Mouse (Mus musculus) monocyte, adult 59 days (primary cell): ENCODE results near the gene Gm8660. TPM values are rescaled to one million over a fixed set of nuclear protein-coding genes. Genes with fewer than 3 reads are reported as not detected.

ENCODE experiments used
- total RNA-seq, 2 experiments: library from RNA; stranded (reverse); gene quantifications; one replicate each; pipeline ENCODE4 v1.2.4; 2023

The Gm8660 gene
- not detected for total RNA-seq

DNA sequence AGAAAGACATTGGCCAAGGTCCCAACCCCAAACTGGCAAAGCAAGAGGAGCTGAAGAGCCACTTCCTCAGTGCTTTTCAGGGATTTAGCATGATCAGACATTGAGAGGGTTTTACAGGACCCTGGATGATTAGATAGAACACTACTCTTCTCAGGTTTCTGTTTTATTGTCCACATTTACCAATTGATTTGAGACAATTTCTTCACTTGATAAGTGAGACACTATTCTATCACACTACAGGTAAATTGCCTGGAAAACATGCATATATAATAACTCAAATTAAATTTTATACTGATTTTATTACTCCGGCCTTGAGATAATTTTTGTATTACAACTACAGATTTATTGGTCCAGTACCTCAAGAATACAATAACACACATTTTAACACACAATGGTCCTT lies at the start of gene Gm8660:
Gene Gm8660, minus strand, starts transcription at position 101 of the 400 bp plus-strand sequence.

DNA sequence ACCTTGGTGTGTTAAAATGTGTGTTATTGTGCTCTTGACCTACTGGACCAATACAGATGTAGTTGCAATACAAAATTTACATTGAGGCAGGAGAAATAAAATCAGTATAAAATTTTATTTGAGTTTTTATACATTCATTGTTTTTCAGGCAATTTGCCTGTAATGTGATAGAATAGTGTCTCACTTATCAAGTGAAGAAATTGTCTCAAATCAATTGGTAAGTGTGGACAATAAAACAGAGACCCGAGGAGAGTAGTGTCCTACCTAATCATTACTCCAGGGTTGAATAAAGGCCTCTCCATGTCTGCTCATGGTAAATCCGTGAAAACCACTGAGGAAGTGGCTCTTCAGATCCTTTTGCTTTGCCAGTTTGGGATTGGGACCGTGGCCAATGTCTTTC lies 42.4 kb upstream of the Gm8660 start, which contains the start of gene Vmn1r148:
Gene Vmn1r148, plus strand, starts transcription at position 301 of the 400 bp plus-strand sequence.

DNA sequence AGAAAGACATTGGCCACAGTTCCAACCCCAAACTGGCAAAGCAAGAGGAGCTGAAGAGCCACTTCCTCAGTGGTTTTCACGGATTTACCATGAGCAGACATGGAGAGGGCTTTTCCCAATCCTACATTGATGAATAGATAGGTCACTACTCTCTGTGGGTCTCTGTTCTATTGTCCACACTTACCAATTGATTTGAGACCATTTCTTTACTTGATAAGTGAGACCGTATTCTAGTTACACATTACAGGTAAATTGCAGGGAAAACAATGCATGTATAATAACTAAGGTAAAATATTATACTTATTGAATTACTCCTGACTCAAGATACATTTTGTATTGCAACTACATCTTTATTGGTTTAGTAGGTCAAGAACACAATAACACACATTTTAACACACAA lies 41.2 kb downstream of the Gm8660 start, which contains the start of gene Gm4187:
Gene Gm4187, minus strand, starts transcription at position 101 of the 400 bp plus-strand sequence.

Other genes starting within 250 kb of the Gm8660 start
- not detected for gene Gm10666, start 236.3 kb downstream of the Gm8660 start, total RNA-seq
- gene Vmn1r142, start 207.0 kb downstream of the Gm8660 start, total RNA-seq = not detected
- not detected for gene Vmn1r143, start 181.7 kb downstream of the Gm8660 start, total RNA-seq
- gene Gm8653, start 169.8 kb downstream of the Gm8660 start, total RNA-seq = not detected
- gene Gm8453, start 141.6 kb downstream of the Gm8660 start, total RNA-seq = not detected
- gene Gm4187, start 41.3 kb downstream of the Gm8660 start, total RNA-seq = not detected
- not detected for gene Vmn1r148, start 42.5 kb upstream of the Gm8660 start, total RNA-seq
- not detected for gene Vmn1r149, start 67.2 kb upstream of the Gm8660 start, total RNA-seq
- not detected for gene Gm10665, start 93.0 kb upstream of the Gm8660 start, total RNA-seq
- not detected for gene Vmn1r151, start 128.6 kb upstream of the Gm8660 start, total RNA-seq
- not detected for gene Vmn1r152, start 151.9 kb upstream of the Gm8660 start, total RNA-seq
- not detected for gene Gm8677, start 163.8 kb upstream of the Gm8660 start, total RNA-seq
- gene Gm4201, start 194.3 kb upstream of the Gm8660 start, total RNA-seq = not detected
- not detected for gene Gm4565, start 217.1 kb upstream of the Gm8660 start, total RNA-seq